Mouse (Mus musculus): Measurements from ENCODE around the gene Vmn1r226.

DNA sequence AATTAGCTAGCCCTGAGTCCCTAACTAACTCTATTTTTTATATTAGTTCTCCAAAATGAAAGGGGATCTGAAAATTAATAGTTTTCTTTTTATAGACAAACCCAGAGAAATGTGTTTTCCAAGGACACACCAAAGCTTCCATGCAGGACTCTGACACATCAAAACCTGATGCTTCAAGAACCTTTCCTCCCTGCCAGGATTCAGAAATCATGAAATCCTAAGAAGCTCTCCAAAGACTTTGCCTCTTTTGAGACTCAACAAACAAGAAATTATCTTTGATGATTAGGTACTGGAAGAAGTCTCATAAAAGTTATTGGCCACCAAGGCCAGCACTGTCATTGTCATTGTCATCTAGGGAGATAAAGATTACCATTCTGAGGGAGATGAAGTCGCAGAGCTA lies 46.9 kb downstream of the Vmn1r226 start, which contains the start of gene Vmn1r227:
- TF ChIP-seq CTCF (IDR thresholded peaks at IDR 0.05; ENCODE audit: control insufficient read depth, insufficient read depth, insufficient read length) (no peak), USF1 (IDR thresholded peaks at IDR 0.05; ENCODE audit: low read depth) (no peak), FOSL1 (IDR thresholded peaks at IDR 0.05; ENCODE audit: insufficient read depth, low read length, poor library complexity, severe bottlenecking) (no peak), MAX (IDR thresholded peaks at IDR 0.05) (no peak)
